Mouse (Mus musculus): Measurements from ENCODE around the gene Slc16a8. TPM values are rescaled to one million over a fixed set of nuclear protein-coding genes. Genes with fewer than 3 reads are reported as not detected.

Gene Slc16a8
- total RNA-seq, 1 experiment, result 0.58 TPM

DNA sequence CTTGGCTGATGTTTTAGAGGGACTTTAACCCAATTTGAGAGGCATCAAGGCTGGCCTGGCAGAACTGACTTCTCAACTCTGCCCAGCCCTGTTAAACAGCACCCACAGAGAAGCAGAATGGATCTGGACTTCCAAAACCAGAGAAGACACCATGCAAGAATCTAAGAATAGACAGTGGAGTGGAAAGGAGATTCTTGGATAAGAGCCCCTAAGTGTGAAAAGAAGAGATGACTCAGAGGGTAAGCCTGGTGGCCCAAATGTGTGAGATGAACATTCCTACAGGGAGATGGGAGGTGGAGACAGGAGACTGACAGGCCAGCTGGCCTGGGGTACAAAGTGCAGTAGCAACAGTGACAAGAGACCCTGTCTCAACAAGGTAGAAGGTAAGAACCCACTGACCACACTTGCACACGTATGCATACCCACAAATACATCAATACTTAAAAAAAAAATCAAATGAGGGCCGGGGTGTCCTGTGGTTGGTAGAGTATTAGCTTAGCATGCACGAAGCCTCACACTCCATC is 8.3 kb upstream of the Slc16a8 start:
- Histone ChIP-seq H3K9ac (ENCODE audit: insufficient read depth, low read depth, low read length, poor library complexity, severe bottlenecking) (no peak overlapping the region), H3K4me1 (ENCODE audit: control insufficient read depth in 2 of 2, insufficient read depth in 2 of 2, low read length in 2 of 2, poor library complexity in 1 of 2) (peaks cover 2% of the 10 kb centered on the region in 2 experiments; a peak in 2 of 4 replicates), H3K9me3 (ENCODE audit: control insufficient read depth, insufficient read depth, low read depth, low read length) (no peaks in the 10 kb centered on the region), H3K4me3 (ENCODE audit: insufficient read depth in 1 of 2, low read depth in 1 of 2, low read length in 2 of 2, poor library complexity in 1 of 2, severe bottlenecking in 1 of 2) (no peak overlapping the region), H3K36me3 (ENCODE audit: control insufficient read depth, insufficient read depth, low read length, poor library complexity, severe bottlenecking) (no peaks in the 10 kb centered on the region), H3K27ac (ENCODE audit: insufficient read depth, low read depth, low read length, poor library complexity, severe bottlenecking) (no peak overlapping the region)
- in situ Hi-C loops (cut with MboI; ENCODE audit: low sequenced_read_pairs in 2 of 2, unreplicated experiment in 2 of 2), result no loop called here
- DNase-seq (ENCODE audit: low read depth, low spot score), result no peak
- TF ChIP-seq ZNF384 (IDR thresholded peaks at IDR 0.05; ENCODE audit: low read depth, low read length) (no peak), CHD2 (IDR thresholded peaks at IDR 0.05; ENCODE audit: low read depth, low read length) (no peak), ZC3H11A (IDR thresholded peaks at IDR 0.05; ENCODE audit: borderline replicate concordance, low read depth, low read length) (no peak), MAFK (IDR thresholded peaks at IDR 0.05; ENCODE audit: insufficient read depth, low read depth, low read length) (no peak), HCFC1 (IDR thresholded peaks at IDR 0.05; ENCODE audit: borderline replicate concordance, insufficient read depth, low read length) (no peak)

DNA sequence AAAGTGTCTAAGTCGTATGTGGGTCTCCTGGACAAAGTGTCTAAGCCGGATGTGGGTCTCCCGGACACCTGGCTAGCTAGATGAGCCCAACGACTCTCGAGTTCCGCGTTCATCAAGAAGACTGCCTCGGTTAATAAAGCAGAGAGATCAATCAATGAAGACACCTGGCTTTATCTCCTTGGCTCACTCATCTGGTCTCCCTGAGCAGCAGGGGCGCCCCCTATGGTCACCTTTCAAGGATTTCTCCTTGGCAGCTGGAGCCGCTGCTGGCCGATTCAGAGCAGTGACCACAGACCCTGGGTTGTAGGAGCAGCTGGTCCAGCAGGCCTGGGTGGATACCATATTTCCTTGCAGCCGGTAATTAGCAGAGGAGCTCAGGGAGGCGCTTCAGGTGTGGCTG is 7.8 kb upstream of the Slc16a8 start:
- in situ Hi-C loops (cut with MboI; ENCODE audit: low sequenced_read_pairs in 2 of 2, unreplicated experiment in 2 of 2), result no loop called here
- Histone ChIP-seq H3K9me3 (ENCODE audit: control insufficient read depth, insufficient read depth, low read depth, low read length) (no peaks in the 10 kb centered on the region), H3K4me1 (ENCODE audit: control insufficient read depth in 2 of 2, insufficient read depth in 2 of 2, low read length in 2 of 2, poor library complexity in 1 of 2) (peaks cover 2% of the 10 kb centered on the region in 2 experiments; a peak in 2 of 4 replicates), H3K27ac (ENCODE audit: insufficient read depth, low read depth, low read length, poor library complexity, severe bottlenecking) (no peak overlapping the region), H3K9ac (ENCODE audit: insufficient read depth, low read depth, low read length, poor library complexity, severe bottlenecking) (no peak overlapping the region), H3K4me3 (ENCODE audit: insufficient read depth in 1 of 2, low read depth in 1 of 2, low read length in 2 of 2, poor library complexity in 1 of 2, severe bottlenecking in 1 of 2) (no peak overlapping the region), H3K36me3 (ENCODE audit: control insufficient read depth, insufficient read depth, low read length, poor library complexity, severe bottlenecking) (no peaks in the 10 kb centered on the region)
- no peak for DNase-seq (ENCODE audit: low read depth, low spot score)
- no peak for TF ChIP-seq ZC3H11A (IDR thresholded peaks at IDR 0.05; ENCODE audit: borderline replicate concordance, low read depth, low read length)
- no peak for TF ChIP-seq ZNF384 (IDR thresholded peaks at IDR 0.05; ENCODE audit: low read depth, low read length)
- TF ChIP-seq CHD2 (IDR thresholded peaks at IDR 0.05; ENCODE audit: low read depth, low read length), result no peak
- no peak for TF ChIP-seq HCFC1 (IDR thresholded peaks at IDR 0.05; ENCODE audit: borderline replicate concordance, insufficient read depth, low read length)
- TF ChIP-seq MAFK (IDR thresholded peaks at IDR 0.05; ENCODE audit: insufficient read depth, low read depth, low read length), result no peak

DNA sequence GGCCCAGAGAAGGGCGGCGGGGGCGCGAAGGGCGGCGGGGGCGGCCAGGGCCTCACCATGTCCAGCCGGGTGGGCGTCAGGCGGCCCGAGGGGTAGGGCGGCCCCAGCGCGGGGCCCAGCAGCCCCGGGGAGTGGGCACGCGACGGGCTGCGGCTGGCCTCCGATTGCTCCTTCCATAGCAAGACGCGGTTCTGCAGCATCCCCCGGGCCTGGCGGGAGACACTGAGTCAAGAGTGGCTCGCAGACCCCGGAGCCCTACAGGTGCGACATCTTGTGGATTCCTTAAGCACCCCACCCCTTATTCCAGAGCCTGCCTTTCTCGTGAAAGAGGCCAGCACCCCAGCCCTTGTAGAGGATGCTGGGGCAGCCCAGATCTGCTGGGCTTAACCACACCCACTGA is 7.2 kb upstream of the Slc16a8 start:
- H3K9ac ChIP-seq (ENCODE audit: insufficient read depth, low read depth, low read length, poor library complexity, severe bottlenecking), result peak overlapping the region; percentile 40
- peak overlapping the region; percentile 80 to 82; a peak in 3 of 4 replicates for H3K4me3 ChIP-seq (ENCODE audit: insufficient read depth in 1 of 2, low read depth in 1 of 2, low read length in 2 of 2, poor library complexity in 1 of 2, severe bottlenecking in 1 of 2)
- no peaks in the 10 kb centered on the region for H3K9me3 ChIP-seq (ENCODE audit: control insufficient read depth, insufficient read depth, low read depth, low read length)
- peaks cover 2% of the 10 kb centered on the region in 2 experiments; a peak in 2 of 4 replicates for H3K4me1 ChIP-seq (ENCODE audit: control insufficient read depth in 2 of 2, insufficient read depth in 2 of 2, low read length in 2 of 2, poor library complexity in 1 of 2)
- no peak for DNase-seq (ENCODE audit: low read depth, low spot score)
- H3K27ac ChIP-seq (ENCODE audit: insufficient read depth, low read depth, low read length, poor library complexity, severe bottlenecking), result no peak overlapping the region; the same call in 1 of the 2 replicates
- no peak for TF ChIP-seq HCFC1 (IDR thresholded peaks at IDR 0.05; ENCODE audit: borderline replicate concordance, insufficient read depth, low read length)
- TF ChIP-seq CHD2 (IDR thresholded peaks at IDR 0.05; ENCODE audit: low read depth, low read length), result no peak
- TF ChIP-seq MAFK (IDR thresholded peaks at IDR 0.05; ENCODE audit: insufficient read depth, low read depth, low read length), result no peak
- TF ChIP-seq ZC3H11A (IDR thresholded peaks at IDR 0.05; ENCODE audit: borderline replicate concordance, low read depth, low read length), result no peak
- no peak for TF ChIP-seq ZNF384 (IDR thresholded peaks at IDR 0.05; ENCODE audit: low read depth, low read length)
- in situ Hi-C loops (cut with MboI; ENCODE audit: low sequenced_read_pairs in 2 of 2, unreplicated experiment in 2 of 2), result no loop called here
- no peaks in the 10 kb centered on the region for H3K36me3 ChIP-seq (ENCODE audit: control insufficient read depth, insufficient read depth, low read length, poor library complexity, severe bottlenecking)

DNA sequence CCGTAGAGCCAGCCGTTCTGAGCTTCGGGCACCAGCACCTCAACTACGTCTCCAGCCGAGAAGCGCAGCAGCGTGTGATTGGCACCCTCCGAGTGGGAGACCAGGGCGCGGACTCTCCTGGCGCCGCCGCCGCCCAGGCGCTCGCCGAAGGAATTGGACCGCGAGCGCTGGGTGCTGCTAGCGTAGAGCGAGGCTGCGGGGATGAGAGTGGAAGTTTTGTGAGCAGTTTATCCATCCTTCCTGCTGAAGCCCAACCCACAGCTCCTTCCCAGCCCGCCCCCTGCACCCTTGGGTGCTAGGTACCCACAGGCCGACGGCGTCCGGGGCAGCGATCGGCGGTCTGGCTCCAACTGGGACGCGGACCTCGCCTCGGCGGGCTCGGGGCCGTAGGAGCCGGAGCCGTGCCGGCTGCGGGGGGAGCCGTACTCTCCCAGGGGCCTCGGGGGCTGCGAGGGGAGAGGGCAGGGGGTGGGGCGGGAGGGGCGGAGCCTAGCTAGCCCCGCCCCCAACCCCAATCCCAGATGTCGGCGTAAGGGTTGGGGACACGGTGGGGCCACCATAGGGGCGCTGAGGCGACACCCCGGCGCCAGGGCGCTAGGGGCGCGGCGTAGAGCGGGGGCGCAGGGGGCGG is 6.6 kb upstream of the Slc16a8 start:
- no peak for DNase-seq (ENCODE audit: low read depth, low spot score)
- TF ChIP-seq ZC3H11A (IDR thresholded peaks at IDR 0.05; ENCODE audit: borderline replicate concordance, low read depth, low read length), result no peak
- no peak for TF ChIP-seq MAFK (IDR thresholded peaks at IDR 0.05; ENCODE audit: insufficient read depth, low read depth, low read length)
- TF ChIP-seq CHD2 (IDR thresholded peaks at IDR 0.05; ENCODE audit: low read depth, low read length), result no peak
- TF ChIP-seq ZNF384 (IDR thresholded peaks at IDR 0.05; ENCODE audit: low read depth, low read length), result no peak
- TF ChIP-seq HCFC1 (IDR thresholded peaks at IDR 0.05; ENCODE audit: borderline replicate concordance, insufficient read depth, low read length), result no peak
- no peak overlapping the region for H3K27ac ChIP-seq (ENCODE audit: insufficient read depth, low read depth, low read length, poor library complexity, severe bottlenecking)
- H3K9me3 ChIP-seq (ENCODE audit: control insufficient read depth, insufficient read depth, low read depth, low read length), result no peaks in the 10 kb centered on the region
- in situ Hi-C loops (cut with MboI; ENCODE audit: low sequenced_read_pairs in 2 of 2, unreplicated experiment in 2 of 2), result no loop called here
- peaks cover 2% of the 10 kb centered on the region in 2 experiments; a peak in 2 of 4 replicates for H3K4me1 ChIP-seq (ENCODE audit: control insufficient read depth in 2 of 2, insufficient read depth in 2 of 2, low read length in 2 of 2, poor library complexity in 1 of 2)
- H3K36me3 ChIP-seq (ENCODE audit: control insufficient read depth, insufficient read depth, low read length, poor library complexity, severe bottlenecking), result no peaks in the 10 kb centered on the region
- H3K9ac ChIP-seq (ENCODE audit: insufficient read depth, low read depth, low read length, poor library complexity, severe bottlenecking), result peak overlapping the region; percentile 40
- peak overlapping the region; percentile 80 to 82 for H3K4me3 ChIP-seq (ENCODE audit: insufficient read depth in 1 of 2, low read depth in 1 of 2, low read length in 2 of 2, poor library complexity in 1 of 2, severe bottlenecking in 1 of 2)
